Mouse (Mus musculus) kidney, postnatal 14 days (tissue): Measurements from ENCODE around the gene Slc4a1ap.
A peak's percentile ranks its signal among the peaks of the same experiment; 100 is the strongest.
"Not testable (repeated sequence)": the region's sequence is repeated elsewhere in the genome, so short reads cannot be mapped to it uniquely, and the experiment has no call there.

ENCODE experiments used
- DNase-seq: peaks from one replicate; pipeline ENCODE4 v3.0.0; 2022; ENCODE audit warnings: mixed read lengths

Gene Slc4a1ap

GRCm38 (mm10) chr5:31567951-31568657 lies 41.3 kb downstream of the Slc4a1ap start:
- no peak for DNase-seq

DNA sequence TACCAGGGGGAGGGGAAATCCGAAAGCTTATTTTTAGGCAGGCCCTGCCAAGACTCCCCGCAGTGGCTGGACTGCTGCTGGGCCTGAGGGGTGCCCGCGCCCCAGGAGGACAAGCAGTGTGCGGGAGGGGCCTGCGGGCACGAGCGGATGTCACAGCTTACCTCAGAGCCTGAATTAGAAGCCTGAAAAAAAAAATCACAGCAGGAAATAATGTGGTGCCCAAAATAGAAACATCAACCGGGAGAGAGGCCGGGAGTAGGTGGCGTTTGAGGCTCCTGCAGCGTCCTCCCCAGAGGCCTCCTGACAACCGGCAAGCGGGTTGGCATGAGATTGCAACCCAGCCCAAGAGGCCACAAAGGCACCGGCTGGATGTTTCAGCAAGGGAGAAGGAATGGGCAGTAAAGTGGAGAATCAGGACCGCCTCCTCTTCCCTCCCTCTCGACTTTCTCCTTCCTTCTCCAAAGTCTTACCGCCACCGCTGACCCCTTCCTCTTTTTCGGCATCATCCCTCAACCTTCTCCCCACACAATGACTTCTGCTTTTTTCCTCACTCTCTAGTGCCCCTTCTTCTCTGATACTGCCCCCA lies 44.3 kb downstream of the Slc4a1ap start:
- peak; percentile 77 for DNase-seq

GRCm38 (mm10) chr5:31573722-31574121 lies 46.9 kb downstream of the Slc4a1ap start:
- DNase-seq, result no peak

- DNase-seq, result peak; percentile 52
These were observed 49.8 kb downstream of the Slc4a1ap start for GRCm38 (mm10) chr5:31576539-31576975.

DNA sequence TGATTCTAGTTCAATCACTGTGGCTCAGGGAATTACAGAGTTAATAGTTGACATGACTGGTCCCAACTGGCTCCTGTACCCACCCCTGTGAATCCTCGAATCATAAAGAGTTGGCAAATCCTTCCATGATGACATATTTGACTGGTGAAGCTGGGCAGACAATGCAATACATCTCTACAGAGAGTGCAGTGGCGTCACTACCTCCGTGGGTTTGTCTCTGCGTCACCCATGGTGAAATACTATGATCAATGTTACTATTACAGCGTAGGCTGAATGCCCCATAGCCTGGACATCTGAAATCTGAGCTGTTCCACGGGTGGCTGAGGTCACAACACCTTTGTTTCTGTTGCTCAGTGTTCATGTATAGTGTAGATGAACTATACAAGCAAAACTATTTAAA lies 54.5 kb downstream of the Slc4a1ap start:
- no peak for DNase-seq

DNA sequence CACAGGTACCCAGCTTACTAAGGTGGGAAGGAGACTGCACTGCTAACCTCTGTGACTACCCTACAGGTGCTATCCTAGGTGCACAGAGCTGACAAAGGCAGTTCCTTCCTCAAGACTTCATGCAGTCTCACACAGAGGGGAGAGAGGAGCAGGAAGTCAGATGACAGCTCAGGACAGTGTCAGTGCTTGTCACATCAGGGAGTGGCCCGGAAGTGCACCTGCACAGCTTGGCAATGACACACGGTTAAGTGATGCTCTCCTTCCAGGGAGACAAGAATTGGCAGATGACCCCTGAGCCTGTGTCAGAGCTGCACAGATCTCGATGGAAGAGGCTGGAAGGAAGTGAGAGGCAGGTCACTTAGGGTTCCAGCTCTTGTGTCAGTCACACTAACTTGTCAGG lies 55.1 kb downstream of the Slc4a1ap start:
- no peak for DNase-seq

DNA sequence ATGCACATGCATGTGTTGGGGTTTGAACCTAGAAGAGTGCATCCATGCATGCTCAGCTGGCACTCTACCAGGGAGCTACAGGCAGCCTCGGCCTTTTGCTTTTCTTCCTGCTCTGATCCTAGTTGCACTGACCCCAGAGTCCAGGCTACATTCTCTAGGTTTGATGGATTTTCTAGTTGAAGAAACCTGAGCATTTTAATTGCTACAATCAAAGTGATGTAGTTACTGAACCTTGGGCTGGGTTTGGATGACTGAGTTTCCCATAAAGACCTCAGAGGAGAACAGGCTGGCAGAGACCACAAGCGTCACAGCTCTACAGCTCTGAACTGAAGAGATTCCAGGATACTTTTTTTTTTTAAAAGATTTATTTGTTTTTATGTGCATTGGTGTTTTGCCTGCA lies 56.5 kb downstream of the Slc4a1ap start:
- DNase-seq, result peak; percentile 87

DNA sequence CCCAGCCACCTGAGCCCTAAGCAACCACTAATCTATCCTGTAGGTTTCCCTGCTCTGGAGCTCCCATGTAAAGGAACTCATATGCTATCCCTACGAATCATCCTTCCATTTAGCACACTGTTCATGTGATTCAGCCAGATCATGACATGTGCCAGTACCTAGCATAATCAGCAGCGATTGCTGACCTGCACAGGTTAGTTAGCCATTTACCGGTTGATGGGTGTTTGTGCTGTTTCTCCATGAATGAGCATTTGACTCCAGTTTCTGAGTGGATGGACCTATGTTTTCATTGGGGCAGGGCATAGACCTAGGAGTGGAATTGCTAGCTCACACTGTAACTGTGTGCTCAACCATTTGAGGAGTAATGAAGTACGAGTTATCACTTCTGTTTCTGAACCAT lies 58.7 kb downstream of the Slc4a1ap start:
- DNase-seq, result no peak

- no peak for DNase-seq
These were observed 61.2 kb downstream of the Slc4a1ap start for GRCm38 (mm10) chr5:31588016-31588415.

- not testable (repeated sequence) for DNase-seq
These were observed 61.9 kb downstream of the Slc4a1ap start for GRCm38 (mm10) chr5:31588672-31589071.

DNA sequence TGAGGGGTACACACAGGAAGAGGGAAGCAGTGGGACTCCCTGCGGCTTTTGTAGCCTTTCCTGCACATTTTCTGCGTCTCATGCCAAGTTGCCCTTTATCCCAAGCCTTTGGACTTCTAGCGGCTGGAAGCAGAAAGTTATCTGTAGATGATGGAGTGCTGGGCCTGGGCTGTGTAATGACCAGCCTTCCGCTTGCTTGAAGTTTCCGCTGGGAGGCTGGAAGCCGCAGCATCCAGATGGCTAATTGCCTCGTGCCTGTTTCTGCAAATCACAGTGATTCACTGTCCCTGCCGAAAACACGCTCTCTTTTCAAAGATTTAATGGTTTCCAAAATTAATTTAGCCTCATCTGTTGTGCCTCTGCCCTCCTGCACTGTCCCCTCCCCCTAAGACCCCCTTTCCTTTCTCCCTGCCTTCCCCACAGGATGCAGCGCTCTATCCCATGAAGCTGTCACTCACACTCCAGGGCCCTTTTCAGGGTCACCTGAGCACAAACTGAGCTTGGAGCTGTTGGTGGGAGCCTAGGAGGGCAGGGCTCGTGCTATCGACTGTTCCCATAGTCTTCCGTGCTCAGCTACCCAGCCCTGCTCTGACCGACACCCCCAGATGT lies 63.0 kb downstream of the Slc4a1ap start:
- no peak for DNase-seq

DNA sequence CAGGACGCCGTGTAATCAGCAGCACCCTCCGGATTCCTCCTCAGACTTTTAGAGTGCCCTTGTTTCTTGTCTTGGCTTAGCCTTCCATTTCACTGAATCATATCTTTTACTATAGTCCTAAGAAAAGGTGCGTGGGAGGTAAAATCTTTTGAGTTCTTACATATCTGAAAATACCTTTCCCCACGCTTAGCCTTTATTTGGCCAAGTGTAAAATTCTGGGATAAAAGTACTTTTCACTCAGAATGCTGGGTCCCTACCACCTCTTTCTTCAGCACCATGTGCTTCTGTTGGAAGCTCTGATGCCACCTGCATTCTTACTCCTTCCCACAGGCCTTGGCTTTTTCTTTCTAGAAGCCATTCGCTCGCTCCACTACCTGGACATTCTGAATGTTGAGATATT lies 64.3 kb downstream of the Slc4a1ap start:
- no peak for DNase-seq

- no peak for DNase-seq
These were observed 69.1 kb downstream of the Slc4a1ap start for GRCm38 (mm10) chr5:31595868-31596267.

DNA sequence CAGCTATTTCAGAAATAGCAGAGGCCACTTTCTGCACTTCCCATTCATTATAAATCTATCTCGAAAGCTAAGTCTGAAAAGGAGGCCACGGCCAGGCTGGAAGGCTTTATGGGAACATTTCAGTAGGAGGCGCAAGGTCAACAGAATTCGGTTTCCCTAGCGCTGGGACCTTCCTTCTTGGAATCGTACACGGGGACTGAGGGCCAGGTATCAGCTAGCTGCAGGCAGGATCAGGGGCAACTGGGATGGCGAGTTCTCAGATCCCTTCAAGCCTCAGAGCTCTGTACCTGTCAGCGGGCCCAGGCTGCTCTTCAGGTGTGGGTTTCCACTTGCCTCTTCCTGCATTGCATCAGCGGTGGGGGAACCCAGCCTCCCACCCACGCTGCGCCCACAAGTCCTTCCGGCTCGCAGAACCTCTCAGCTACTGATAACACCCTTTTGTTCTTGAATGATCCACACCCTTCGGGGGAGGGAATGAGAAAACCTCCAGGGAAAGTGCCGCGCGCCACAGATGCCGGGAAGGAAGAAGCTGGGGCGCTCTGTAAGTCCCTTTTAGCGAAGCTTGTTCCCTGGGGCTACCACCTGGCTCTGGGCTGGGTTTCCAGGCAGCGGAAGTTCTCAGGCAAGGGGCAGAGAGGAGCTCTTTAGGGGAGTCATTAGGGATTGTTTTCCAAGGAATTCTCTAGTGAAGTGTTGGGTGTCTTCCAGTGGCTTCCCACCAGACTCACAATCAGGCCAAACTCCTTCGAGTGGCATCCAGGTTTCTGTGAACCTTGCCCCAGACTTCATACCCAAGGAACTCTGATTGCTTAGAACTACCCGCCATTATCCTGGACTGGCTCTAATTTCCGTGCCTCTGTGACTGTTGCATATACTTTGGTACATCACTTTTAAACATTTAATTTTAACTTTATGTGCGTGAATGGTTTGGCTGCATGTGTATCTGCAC lies 70.0 kb downstream of the Slc4a1ap start, which contains the start of gene Mrpl33:
Gene Mrpl33 (plus strand): TSS at position 455 of the 949 bp plus-strand sequence.
- DNase-seq, result peak; percentile 49

DNA sequence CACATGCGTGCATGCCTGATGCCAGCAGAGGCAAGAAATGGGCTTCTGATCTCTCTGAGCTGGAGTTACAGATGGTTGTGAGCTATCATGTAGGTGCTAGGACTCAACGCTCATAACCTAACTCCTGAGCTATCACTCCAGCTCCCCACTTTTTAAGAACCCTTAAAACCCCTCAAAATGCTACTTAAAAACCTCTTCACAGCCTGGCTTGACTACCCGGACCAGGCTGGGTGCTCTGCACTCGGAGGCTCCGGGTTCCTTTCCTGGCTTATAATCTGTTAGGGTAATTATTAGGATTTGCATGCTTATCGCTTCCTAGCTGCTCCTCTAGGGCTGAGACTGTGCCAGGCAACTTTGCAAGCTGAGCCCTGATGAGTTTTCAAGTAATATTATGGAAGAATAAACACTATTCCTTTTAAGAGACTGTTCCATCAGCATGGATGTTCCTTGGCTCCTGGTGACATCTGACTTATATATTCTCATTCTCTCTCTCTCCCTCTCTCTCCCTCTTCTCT lies 70.7 kb downstream of the Slc4a1ap start:
- DNase-seq, result no peak

DNA sequence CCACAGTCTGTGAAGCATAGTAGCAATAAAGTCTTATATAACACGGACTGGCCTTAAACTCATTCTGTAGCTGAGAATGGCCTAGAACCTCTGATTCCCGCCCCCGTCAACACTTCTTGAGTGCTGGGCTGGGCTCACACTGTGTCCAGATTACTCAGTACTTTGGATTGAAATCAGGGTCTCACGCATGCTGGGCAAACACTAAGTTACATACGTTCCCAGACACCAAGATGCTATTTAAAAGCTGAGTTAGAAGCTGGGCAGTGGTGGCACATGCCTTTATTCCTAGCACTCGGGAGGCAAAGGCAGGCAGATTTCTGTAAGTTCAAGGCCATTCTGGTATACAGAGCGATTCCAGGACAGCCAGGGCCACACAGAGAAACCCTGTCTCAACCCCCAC lies 71.3 kb downstream of the Slc4a1ap start:
- no peak for DNase-seq

- peak; percentile 43 for DNase-seq
These were observed 71.8 kb downstream of the Slc4a1ap start for GRCm38 (mm10) chr5:31598579-31598978.

DNA sequence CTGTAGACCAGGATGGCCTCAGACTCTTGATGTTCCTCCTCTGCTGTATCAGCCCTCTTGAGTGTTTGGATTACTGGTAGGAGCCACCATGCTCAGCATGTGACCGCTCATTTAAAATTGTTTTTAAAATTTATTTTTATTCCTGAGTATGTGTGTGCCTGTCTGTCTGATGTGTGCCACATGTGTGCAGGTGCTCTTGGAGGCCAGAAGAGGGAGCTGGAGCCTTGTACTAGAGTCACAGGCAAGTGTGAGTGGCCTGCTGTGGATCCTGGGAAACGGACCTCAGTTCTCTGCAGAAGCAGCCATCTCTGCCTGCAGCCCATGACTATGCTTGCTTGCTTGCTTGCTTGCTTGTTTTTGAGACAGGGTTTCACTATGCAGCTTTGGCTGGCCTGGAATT lies 72.4 kb downstream of the Slc4a1ap start:
- no peak for DNase-seq

GRCm38 (mm10) chr5:31601162-31601722 lies 74.4 kb downstream of the Slc4a1ap start:
- no peak for DNase-seq

DNA sequence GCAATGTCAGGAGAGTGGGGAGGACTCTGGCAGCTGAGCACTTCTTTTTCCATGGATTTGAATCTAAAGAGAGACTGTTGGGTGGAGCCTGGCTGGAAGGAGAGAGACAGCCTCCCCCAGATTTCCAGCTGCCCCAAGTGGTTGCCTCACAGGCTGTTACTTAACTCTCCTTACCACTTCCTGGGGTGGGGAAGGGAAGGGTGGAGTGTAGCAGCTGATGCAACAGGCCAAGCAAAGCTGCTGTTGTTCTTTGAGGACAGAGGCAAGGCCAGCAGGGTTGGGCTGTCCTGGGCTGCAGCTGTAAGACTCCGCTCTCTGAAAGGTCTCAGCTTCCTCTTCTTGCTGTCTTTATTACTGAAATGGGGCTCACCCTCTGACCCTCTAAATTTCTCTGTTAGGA lies 75.6 kb downstream of the Slc4a1ap start:
- peak; percentile 44 for DNase-seq

GRCm38 (mm10) chr5:31603766-31604165 lies 77.0 kb downstream of the Slc4a1ap start:
- DNase-seq, result no peak

DNA sequence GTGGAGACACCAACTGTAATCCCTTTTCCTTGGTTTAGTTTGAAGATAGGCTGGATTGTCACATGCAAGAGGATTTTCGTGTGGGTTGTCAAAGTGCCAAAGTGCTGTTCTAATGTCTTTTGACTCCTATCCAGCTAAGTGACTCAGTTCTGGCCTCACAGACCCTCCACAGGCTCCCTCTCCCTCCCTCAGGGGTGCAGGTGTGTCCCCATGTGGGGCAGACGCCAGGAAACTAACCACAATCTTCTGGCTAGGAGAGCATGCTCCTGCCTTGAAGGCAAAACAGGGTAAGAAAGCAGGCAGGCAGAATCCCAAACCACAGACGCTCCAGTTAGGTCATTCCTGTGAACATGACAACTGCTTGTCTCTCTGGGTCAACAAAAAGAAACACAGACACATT lies 79.4 kb downstream of the Slc4a1ap start:
- DNase-seq, result no peak
